Mouse (Mus musculus) left cerebral cortex, adult 18-20 months (tissue): ENCODE measurements around the gene Svip. TPM values are rescaled to one million over a fixed set of nuclear protein-coding genes. Genes with fewer than 3 reads are reported as not detected.

ENCODE experiments used
- DNase-seq, 2 experiments: peaks; one replicate each; pipeline ENCODE4 v3.0.0; 2021 to 2022; ENCODE audit warnings: low spot score in 2 of 2, mixed read lengths in 1 of 2
- long read RNA-seq, 2 experiments: library from polyadenylated mRNA; stranded (forward); transcript quantifications; one replicate each; pipeline ENCODE4 v2.0.0; 2021
- total RNA-seq, 2 experiments: library from RNA; stranded (reverse); gene quantifications; 2 replicates each; pipeline ENCODE4 v1.2.3; 2021

Svip gene
- 10 to 100 TPM; 35.4 to 39.7 TPM for total RNA-seq
- long read RNA-seq, experiment 1, transcript Svip-201 (4 exons, 3,053 nt) = major isoform, 65 of 70 reads
- long read RNA-seq, experiment 1, partial matches to known transcripts = 0 of 70 reads
- long read RNA-seq, experiment 1, other reads (novel, unspliced or antisense) = 5 of 70 reads
- long read RNA-seq, experiment 2, transcript Svip-201 (4 exons, 3,053 nt) = major isoform, 46 of 54 reads
- long read RNA-seq, experiment 2, partial matches to known transcripts = 1 of 54 reads
- long read RNA-seq, experiment 2, other reads (novel, unspliced or antisense) = 7 of 54 reads

DNA sequence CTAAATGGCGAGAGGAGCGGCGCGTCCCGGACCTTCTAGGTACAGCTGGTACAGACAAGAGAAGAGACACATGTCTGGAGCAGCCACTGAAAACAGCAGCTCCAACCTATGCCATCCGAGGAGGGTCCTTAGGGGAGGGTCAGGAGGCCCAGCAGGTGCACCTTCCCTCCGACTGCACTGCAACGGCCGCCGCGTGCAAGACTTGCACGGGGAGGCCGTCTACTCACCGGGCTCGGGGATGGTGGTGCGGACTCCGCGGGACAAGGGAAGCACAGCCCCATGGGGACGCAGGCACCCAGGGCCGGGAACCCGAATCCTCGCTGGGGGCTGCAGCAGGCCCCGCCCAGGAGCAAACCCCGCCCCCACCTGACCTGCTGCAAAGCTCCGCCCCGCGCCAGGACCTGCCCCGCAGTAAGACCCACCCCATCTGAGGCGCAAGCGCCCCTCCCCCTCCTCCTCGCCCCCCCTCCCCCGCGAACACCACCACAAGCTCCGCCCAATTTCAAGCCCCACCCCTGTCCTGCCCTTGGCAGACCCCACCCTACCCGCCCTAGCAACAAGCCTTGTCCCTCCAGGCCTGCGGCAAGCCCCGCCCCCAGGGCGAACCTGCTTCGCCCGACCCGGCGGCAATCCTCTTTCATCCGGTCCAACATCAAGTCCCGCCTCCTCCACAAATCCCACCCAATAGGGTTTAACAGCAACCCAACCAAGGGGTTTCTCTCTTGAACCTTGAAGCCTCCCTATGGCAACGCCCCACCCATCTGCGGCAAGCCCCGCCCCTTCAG lies at the start of gene Svip:
Gene Svip, minus strand, starts transcription at position 508 of the 785 bp plus-strand sequence.
- peak; percentile 89 to 92 for DNase-seq

DNA sequence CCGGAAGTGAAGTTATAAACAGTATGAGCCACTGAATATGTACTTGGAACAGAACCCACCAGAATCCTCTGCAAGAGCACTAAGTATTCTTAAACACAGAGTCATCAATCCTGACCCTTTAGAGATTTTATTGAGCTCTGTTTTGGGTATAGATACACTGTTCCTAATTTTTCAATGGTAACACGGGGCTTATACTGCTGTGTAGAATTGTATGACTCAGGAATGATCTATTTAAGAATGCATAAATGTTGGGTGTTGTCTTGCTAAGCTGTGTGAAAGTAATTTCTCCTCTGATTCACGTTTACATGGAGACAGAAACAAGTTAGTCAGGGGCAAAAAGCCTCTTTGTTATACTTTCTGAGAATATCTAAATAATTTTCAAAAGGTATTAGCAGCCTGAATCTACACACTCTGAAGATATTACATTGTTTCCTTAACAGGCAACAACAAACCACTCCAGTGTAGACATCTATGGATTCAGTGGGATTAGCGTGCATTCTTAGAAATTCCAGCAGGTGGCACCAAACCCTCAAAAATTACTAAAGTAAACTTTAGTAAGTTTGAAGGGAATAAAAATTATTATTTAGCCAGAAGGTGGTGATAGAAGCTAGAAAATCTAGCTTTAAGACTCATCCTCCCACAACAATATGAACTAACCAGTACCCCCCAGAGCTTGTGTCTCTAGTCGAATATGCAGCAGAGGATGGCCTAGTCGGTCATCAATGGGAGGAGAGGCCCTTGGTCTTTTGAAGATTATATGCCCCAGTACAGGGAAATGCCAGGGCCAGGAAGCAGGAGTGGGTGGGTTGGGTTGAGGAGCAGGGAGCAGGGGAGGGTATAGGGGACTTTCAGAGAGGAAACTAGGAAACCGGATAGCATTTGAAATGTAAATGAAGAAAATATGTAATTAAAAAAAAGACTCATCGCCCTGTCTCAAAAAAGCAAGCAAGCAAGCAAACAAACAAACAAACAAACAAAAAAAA lies 32.1 kb upstream of the Svip start:
- DNase-seq = peak; percentile 24 to 64

DNA sequence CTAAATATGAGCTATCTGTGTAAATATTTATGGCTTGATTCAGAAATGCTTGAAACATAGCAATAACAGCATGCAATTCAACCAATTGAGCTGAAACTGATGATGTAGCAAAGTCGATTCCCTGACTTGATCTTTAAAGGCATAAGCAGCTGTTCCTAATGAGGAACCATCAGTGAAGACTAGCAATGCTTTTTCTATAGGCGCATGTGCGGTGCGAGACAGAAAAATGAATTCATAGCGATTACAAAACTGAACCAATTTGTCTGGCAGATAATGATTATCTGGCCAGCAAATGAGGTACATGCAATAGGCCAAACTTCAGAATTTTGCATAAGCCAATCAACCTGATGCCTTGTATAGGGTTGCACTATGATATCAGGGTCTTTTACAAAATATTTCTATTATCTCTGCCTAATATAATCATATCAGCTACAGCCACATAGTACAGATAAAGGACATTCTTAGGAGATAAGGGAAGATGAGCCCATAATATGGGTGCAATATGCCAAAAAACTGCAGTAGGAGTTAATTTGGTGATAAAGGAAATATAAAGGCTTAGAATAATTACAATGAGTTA lies 18.3 kb upstream of the Svip start:
- DNase-seq = no peak

DNA sequence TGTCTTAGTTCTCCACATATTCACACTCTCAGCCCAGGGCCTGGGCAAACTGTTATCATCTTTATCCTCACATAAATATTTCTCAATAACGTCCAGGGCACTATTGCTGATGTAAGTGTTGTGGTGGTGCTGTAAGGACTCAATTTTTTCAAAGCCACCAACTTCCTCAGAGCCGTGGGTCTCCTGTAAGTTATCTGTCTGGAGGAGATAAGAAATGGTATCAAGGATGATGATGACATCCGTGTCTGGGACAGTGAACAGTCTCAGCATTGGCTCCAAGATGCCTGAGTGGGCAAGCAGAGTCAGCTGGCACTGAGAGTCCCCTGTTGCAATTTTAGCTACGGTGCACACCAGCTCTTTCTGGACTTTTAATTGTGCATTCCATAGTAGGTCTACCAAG lies 16.2 kb upstream of the Svip start:
- DNase-seq = no peak

DNA sequence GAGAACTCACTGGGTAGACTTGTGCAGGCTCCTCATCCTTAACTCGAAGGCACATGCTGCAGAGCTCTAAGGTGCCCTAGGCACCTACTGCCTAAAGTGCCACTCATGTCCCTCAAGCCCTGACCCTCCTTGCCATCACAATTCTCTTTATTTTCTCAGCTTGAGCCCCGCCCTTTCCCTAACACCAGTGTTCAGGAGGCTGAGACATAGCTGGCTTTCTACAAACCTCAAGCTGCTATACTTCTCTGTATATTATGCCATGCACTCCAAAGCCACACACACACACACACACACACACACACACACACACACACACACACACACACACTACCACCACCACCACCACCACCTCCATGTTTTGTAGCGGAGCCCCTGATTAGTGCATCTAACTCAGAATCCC lies 9.8 kb upstream of the Svip start, which contains the start of gene 1700015G11Rik:
Gene 1700015G11Rik, minus strand, starts transcription at position 101 of the 400 bp plus-strand sequence.
- DNase-seq = no peak

DNA sequence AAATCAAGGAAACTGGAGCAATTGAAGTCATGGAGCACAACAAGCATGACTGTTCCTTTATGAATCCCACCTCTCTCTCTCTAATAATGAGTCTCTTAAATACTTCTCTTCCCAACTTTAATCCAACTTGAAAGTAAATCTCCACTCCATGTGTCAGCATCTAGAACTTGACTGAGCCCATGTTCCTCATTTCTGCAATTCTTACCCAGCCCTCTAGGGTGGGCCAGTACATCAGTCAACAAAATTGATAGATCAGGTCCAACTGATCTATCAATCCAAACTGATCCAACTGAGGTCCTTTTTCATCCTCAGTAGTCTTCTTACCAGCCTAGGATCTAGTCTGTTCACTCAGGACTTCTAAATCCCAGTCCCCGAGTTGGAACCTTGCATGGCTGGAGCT lies 9.4 kb upstream of the Svip start:
- no peak for DNase-seq

DNA sequence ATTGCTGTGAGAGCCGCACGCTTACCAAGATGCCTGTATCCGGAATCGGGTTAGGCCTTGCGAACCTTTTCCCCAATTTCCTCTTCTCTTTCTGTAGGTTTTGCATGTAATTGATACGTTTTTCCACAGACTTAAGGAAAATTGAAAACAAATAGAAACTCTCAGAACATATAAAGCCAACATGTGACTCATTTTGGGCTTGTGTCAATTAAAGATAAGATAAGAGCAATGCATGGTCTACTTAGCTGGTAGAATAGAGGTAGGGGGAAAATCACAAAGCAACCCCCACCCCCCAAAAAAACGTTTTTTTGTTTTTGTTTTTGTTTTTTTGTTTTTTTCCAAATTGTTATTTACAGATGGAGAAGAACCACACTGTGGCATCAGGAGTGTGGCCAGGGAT lies 7.6 kb upstream of the Svip start:
- DNase-seq = no peak

DNA sequence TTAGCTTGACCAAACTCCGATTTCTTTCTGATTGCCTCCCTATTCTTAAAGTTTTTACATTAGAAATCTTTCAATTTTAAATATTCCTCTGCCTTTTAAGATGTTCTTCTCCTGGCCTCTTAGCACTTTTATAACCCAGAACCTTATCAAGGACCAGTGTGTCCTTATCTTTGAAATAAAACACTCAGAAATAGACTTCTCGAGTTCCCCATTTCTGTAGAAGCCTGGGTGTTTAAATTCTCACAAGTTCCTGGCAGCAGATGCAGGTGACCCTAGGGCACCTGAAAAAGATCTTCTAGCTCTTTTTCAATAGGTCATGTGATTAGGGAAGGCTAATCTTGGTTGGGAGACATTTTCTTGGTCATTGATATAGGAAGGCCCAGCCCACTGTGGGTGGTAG lies 1.3 kb upstream of the Svip start:
- DNase-seq = no peak

DNA sequence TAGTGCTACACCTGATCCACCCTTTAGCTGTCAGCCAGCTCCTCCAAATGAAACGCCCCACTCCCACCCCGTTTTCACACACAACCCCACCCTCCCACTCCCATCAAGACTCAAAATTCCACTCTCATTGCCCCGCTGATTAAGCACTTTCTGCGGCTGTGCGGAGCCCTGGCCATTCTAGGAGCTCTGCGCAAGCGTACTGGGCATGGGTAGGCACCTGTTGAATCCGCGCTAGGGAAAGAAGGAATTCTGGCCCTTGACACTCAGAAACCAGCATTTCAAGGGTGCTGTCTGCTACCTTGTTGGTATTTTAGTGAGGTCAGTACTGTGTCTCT lies 445 bp upstream of the Svip start:
- no peak for DNase-seq

DNA sequence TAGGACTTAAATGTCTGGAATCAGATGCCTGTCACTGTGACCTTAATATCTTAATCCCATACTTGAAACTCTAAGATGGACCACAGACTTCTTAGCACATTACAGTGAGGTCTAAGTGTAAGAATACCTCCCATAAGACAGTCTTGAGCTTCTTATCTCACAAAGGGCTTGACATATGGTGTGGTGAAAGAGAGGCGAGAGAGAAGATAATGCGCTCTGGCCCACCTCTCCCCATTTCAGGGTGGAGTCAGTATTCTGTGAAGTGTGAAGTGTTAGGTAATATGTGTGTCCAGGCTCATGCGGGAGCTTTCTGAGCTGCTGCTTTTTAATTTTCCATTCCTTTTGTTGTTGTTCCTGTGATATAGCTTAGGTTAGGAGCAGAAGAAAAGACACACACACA lies 14.8 kb downstream of the Svip start:
- DNase-seq = no peak

DNA sequence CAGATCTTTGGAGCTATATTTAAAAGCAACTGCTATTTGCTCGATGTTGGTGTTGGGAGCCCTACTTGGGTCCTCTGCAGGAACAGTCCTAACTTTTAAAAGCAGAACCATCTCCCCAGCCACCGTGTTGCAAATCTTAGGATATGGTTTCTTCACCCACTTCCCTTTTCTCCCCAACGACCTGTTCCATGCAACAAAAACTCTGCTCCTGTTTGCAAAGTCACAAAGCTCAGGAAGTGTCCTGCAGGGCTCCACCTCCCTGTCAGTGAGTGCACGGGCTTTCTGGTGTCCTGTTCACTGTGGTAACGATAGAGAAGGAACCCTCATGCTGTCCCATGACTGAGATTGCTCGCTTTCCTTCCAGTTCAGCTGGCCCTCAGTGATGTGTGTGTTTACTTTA lies 18.9 kb downstream of the Svip start:
- DNase-seq = no peak

DNA sequence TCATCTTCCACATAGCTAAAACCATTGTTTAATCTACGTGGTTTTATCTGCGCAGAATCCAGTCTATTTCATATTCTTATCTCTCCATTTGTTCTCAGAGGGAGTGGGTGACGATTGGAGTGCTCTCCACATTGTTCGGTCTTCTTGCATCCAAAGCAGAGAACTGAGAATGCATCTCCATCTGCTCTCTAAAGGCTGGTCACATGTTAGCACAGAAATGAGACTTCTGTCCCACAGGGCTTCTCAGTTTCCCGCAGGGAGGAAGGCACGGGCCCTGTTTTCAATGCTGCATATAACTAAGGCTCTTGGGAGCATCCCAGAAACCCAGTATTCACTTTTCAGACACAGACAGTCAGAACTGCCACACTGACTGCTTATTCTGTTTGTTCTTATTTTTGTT lies 20.1 kb downstream of the Svip start:
- no peak for DNase-seq

DNA sequence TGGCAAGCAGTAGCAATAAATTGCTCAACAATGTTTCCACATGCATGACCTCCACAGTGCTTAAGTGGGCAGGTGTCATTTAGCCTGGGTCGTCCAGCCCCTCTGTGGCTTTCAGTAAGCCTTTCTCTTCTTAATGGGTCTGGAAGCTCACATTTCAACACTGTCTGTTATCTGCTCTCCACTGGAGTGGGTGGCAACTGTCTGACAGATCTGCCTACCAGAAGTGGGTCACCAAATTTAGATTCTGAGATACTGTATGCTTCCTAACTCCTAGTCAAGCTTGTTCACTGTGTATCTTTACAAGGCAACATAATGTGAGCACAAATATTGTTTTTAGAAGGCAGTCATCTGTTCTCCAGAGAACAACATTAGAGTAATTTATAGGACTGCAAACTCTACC lies 23.5 kb downstream of the Svip start:
- DNase-seq = peak in 1 of 2 experiments; percentile 25

DNA sequence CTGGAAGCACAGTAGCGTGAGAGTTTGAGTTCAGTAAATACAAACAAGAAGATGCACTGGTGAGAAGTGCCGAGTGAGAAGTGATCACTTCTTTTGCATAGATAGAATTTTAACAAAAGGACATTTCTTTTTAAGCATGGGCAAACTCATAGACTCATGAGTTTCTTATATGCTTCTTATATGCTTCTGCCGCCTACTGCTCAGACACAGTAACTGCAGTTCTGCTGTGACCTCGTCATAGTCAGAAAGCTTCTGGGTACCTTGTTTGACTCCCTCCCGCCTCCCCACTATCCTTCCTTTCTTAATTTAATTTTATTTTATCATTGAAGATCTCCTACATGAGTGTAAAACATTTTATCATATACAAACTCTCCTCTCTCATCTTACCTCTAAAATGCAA lies 26.5 kb downstream of the Svip start:
- no peak for DNase-seq

DNA sequence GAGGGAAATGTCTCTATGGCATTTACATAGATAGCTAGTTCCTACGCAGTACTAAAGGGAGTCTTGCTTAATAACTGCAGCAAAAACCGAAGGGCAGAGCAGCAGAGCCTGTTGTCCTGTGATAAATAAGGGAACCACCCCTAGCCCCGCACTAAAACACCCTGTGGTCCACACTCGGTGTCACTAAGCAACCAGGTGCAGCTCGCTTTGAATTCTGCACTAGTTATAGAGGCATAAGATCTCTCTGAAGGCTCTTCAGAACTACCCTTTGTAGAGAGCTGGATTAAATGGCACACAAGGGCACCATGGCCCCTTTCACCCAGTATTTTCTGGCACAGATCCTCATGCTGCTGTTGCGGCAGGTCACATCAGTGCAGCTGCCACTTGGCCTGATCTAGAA lies 30.6 kb downstream of the Svip start:
- no peak for DNase-seq

DNA sequence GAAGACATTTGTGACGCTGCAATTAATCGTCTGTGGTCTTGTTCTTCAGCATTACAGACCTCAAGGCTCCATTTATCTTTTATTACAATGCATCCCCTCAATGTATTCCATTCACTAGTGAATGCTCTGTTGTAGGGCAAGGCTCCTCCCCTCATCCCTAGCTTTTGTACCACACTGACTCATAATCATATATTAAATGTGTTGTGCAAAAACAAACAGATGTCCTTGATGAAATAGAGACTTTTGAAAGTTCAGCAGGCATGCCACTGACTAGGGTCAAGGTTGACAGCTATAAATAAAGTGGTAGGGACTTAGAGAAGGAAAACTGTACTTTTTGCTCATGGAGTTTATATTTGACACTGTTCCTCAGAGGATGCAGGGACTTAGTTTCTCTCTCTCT lies 32.3 kb downstream of the Svip start:
- DNase-seq = no peak

DNA sequence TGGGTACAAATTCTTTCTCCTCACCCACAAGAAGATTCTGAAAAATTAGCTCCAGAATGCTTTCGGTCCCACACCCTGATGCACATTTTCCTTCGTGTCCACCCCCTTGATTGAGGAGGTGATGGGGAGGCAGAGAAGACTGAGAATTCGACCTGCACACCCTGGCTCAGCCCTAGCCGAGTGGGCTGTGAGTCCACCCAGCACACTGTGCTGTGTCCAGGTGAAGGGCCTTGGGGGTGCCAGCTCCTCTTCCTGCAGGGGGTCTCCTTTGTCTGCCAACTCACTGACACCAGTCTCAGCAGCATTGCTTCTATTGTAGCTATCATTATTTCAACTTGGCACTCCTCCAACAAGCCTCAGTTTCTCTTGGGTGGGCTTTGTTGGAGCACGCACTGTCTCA lies 32.7 kb downstream of the Svip start:
- no peak for DNase-seq

DNA sequence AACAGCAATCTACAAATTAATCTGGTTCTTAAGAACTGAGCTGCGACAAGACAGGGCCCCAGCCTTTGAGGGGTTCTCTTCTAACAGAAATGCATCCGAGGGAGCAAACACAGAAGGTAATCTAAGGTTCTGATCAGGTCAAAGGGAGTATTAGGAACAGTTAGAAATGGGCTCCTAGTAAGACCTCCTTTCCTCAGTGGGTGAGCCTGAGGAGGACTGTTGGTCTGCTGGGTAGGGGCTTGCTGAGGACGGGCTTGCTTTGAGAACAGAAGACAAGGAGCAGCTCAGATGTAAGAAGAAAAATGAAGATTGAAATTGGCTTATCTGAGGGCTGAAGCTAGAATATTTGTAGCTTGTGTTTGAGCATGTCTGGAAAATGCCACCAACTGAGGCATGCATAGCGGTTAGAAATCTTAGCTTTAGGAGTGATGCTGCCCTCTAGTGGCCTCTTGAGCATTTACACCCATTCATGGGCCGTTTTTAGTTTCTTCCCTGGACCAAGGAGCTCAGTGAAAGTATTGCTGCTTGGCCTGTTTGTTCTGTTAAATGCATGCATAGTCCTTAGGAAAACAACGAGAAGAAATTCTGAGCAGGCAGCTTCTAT lies 33.5 kb downstream of the Svip start:
- DNase-seq = peak; percentile 43 to 45

DNA sequence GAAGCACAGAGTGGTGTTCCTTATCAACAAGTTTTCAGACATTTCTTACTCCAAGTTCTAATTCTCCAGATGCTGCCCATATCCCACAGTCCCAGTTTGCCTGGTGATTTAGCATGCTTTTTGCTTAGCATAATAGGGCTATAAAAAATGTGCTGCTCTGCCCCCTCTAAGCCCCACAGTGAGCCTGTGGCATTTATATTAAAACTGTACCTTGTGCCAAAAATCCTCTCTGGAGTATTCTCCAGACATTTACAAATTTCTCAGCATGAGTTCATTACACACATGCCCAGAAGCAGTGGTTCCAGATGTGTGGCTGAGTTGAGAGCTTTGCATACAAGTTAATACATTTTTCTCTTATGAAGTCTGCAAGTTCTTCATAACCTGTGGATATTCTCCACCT lies 36.4 kb downstream of the Svip start:
- DNase-seq = no peak

DNA sequence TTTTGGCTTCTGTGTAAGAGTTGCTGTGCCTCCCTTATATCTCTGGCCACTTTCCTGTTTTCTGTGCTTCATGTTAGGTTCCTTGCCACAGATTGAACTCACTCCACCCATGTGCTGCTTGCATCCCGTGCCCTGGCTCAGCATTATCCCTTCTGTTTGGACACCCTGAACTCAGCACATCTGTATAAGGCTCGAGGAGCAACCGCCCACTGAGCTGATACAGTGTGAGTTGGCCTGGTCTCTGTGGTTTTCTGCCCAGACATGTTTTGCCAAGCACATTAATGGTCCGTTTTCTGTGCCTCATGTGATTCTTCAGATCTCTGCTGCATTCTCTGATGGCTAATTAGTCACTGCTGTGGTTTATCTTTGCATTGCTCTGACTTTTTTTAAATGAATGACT lies 38.2 kb downstream of the Svip start:
- DNase-seq = no peak

DNA sequence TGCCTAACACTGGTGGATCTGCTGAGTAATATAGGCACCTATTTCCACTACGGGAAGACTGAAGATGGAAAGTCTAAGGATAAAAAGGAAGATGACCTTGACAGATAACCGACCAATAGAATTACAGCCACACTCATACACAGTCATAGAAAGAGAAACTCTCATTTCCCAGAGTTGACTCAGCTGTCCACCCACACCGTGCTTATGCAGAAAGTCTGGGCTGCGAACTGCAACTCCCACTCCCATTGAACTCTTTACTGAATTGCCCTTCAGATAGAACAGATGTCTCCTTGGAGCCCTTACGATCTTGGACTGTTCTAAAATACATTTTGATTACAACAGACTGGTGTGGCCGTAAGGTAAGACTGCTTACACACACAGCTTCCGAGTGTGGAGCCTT lies 41.1 kb downstream of the Svip start:
- DNase-seq = peak; percentile 45 to 60
